In the genomic region with DNA sequence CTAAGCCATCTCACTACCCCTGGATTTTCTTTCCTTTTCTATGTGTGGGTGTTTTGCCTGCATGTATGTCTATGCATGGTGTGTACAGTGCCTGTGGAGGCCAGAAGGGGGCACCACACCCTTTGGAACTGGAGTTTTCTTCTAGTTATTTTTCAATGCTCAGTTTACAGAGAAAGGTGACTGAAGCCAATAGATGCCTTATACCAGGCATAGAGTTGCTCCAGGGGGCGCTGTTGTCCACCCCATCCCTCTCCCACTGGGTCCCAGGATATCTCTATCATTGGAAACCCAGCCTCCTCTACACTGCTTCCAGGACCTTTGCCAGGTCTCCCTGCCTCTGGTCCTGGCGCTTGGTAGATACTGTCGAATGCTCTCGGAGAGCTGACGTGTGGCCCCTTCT, we compare ENCODE assay signal across 9 mouse cellular contexts.
DNase-seq lines count a peak whose midpoint lies in the region; ATAC-seq and TF ChIP-seq lines count a peak whose summit lies in the region.
"Had no signal": no experiment of that assay in that cellular context is flagged by ENCODE, and none has a peak within 500 bp of the region (broad histone marks: within the 10 kb centered on the region; RNA-seq: fewer than 3 reads in every experiment).

No protein-coding gene starts in this region.

- intact Hi-C loops in left cerebral cortex, postnatal 10 days (cut with DNase I): no loop called here

- ATAC-seq in hindbrain, embryonic 16.5 days: peak; percentile 62; the same call in 1 of the 2 replicates

- no peak overlapping the region for H3K4me3 ChIP-seq in cerebellum, adult 2 months (replicated peaks; ENCODE audit: insufficient read depth, low read depth, low read length)
- H3K4me3 ChIP-seq in hindbrain, embryonic 16.5 days (ENCODE audit: low read length): no peak overlapping the region
- H3K4me3 ChIP-seq: megakaryocyte, embryonic 14.5 days had no signal

- no peaks in the 10 kb centered on the region for H3K36me3 ChIP-seq in hindbrain, embryonic 16.5 days (ENCODE audit: control insufficient read depth, insufficient read depth, low read length)

- H3K27me3 ChIP-seq in cerebellum, adult 2 months (ENCODE audit: control insufficient read depth, insufficient read depth, low read length): no peaks in the 10 kb centered on the region
- H3K27me3 ChIP-seq in hindbrain, embryonic 16.5 days (replicated peaks; ENCODE audit: control insufficient read depth, insufficient read depth, low read length): no peaks in the 10 kb centered on the region
- H3K27me3 ChIP-seq: megakaryocyte, embryonic 14.5 days had no signal

- H3K27ac ChIP-seq in cerebellum, adult 2 months (ENCODE audit: insufficient read depth, low read length): no peak overlapping the region
- no peak overlapping the region; the same call in 1 of the 2 replicates for H3K27ac ChIP-seq in hindbrain, embryonic 16.5 days (ENCODE audit: low read depth, low read length)

- 40% methylated on average over 5 of the region's 5 CpGs for WGBS in cerebellum, adult 2 months
- 59% methylated on average over 5 of the region's 5 CpGs for WGBS in hindbrain, embryonic 16.5 days

- no peak for TF ChIP-seq POLR2A in cerebellum, adult 2 months (IDR thresholded peaks at IDR 0.05; ENCODE audit: borderline replicate concordance, insufficient read depth, low read length)

- no peaks in the 10 kb centered on the region for H3K4me1 ChIP-seq in cerebellum, adult 2 months (ENCODE audit: control insufficient read depth, insufficient read depth, low read length)
- H3K4me1 ChIP-seq in hindbrain, embryonic 16.5 days (ENCODE audit: control insufficient read depth, insufficient read depth, low read depth, low read length): no peaks in the 10 kb centered on the region

- peak in 1 of 2 experiments; percentile 17 for DNase-seq in cerebellum, adult 2 months
- no peak for DNase-seq in cerebellum, adult 9-11 months
- peak; percentile 41 for DNase-seq in brain, adult 2 months (ENCODE audit: low read depth, low spot score)
- peak; percentile 71 for DNase-seq in gastrocnemius, adult 18-20 months (ENCODE audit: low spot score)
- peak; percentile 32 to 73 for DNase-seq in left cerebral cortex, postnatal 10 days (ENCODE audit: extremely low spot score in 1 of 2, low spot score in 2 of 2)
- DNase-seq in mesoderm, embryonic 11.5 days (ENCODE audit: low read depth, low spot score): peak; percentile 81
- DNase-seq in spleen, postnatal 4 days (ENCODE audit: low spot score in 2 of 2): peak; percentile 78 to 87

- TF ChIP-seq CTCF in cerebellum, adult 2 months (IDR thresholded peaks at IDR 0.05; ENCODE audit: borderline replicate concordance, insufficient read depth, low read depth, low read length): peak; percentile 18; the same call in 1 of the 2 replicates

- no peaks in the 10 kb centered on the region for H3K9me3 ChIP-seq in hindbrain, embryonic 16.5 days (ENCODE audit: control insufficient read depth, low read length)

- H3K4me2 ChIP-seq in hindbrain, embryonic 16.5 days (ENCODE audit: low read length): no peak overlapping the region

- H3K9ac ChIP-seq in hindbrain, embryonic 16.5 days (ENCODE audit: low read depth, low read length): no peak overlapping the region
